Mouse (Mus musculus) intestine, embryonic 15.5 days (tissue): ENCODE results near the gene AI413582. TPM values are rescaled to one million over a fixed set of nuclear protein-coding genes. Genes with fewer than 3 reads are reported as not detected.

Experiments
- ATAC-seq: fragments of 200-750 bp; cut with Nextera tagmentation; 2 replicates; pipeline ENCODE4 v1.8.0; 2017; ENCODE audit warnings: moderate TSS enrichment, moderate library complexity
- H3K27ac ChIP-seq: fragments of 300-500 bp; sonication (generic); 2 replicates; pipeline ENCODE4 v1.5.1; 2015; ENCODE audit warnings: mild to moderate bottlenecking, inconsistent platforms
- H3K27me3 ChIP-seq: fragments of 300-500 bp; sonication (generic); replicated peaks from 2 replicates; pipeline ENCODE4 v1.6.1; 2015; ENCODE audit warnings: inconsistent platforms
- H3K36me3 ChIP-seq: fragments of 300-500 bp; sonication (generic); 2 replicates; pipeline ENCODE4 v1.6.1; 2015; ENCODE audit warnings: inconsistent platforms
- H3K4me1 ChIP-seq: fragments of 300-500 bp; sonication (generic); replicated peaks from 2 replicates; pipeline ENCODE4 v1.6.1; 2015; ENCODE audit warnings: inconsistent platforms
- H3K4me2 ChIP-seq: fragments of 300-500 bp; sonication (generic); replicated peaks from 2 replicates; pipeline ENCODE4 v1.6.1; 2015; ENCODE audit warnings: mild to moderate bottlenecking, inconsistent platforms
- H3K4me3 ChIP-seq: fragments of 300-500 bp; sonication (generic); replicated peaks from 2 replicates; pipeline ENCODE4 v1.5.1; 2015; ENCODE audit warnings: inconsistent platforms
- H3K9ac ChIP-seq: fragments of 300-500 bp; sonication (generic); 2 replicates; pipeline ENCODE4 v1.6.1; 2015; ENCODE audit warnings: inconsistent platforms
- H3K9me3 ChIP-seq: fragments of 300-500 bp; sonication (generic); 2 replicates; pipeline ENCODE4 v1.6.1; 2016; ENCODE audit warnings: inconsistent platforms
- WGBS: fragments of 180-500 bp; shearing (Covaris S2); methylation state at CpG from one replicate; pipeline ENCODE4 v1.1.7; 2015; 5-methylcytosine and 5-hydroxymethylcytosine counted together
- polyA plus RNA-seq: library from polyadenylated mRNA; unstranded; fragments of >200 nt; fragmentation: Nextera tagmentation; extraction: Ambion mirVana; gene quantifications from 2 replicates; pipeline ENCODE4 v1.2.1, GENCODE M21; 2015

AI413582 gene
- polyA plus RNA-seq, 1 experiment from 2014 or later: 29.7 TPM

GRCm38 (mm10) chr17:27575116-27575776, 9.7 kb upstream of the AI413582 start:
- H3K4me3 ChIP-seq: no peak overlapping the region
- no peak overlapping the region for H3K9ac ChIP-seq
- H3K9me3 ChIP-seq: no peaks in the 10 kb centered on the region
- H3K27ac ChIP-seq: no peak overlapping the region
- peaks cover 6% of the 10 kb centered on the region for H3K36me3 ChIP-seq
- H3K27me3 ChIP-seq: no peaks in the 10 kb centered on the region
- ATAC-seq: no peak
- no peak overlapping the region for H3K4me2 ChIP-seq
- 40% methylated on average over 10 of the region's 10 CpGs for WGBS
- H3K4me1 ChIP-seq: peaks cover 16% of the 10 kb centered on the region

- Histone ChIP-seq H3K27ac (no peak overlapping the region), H3K36me3 (peaks cover 2% of the 10 kb centered on the region; the same call in 1 of the 2 replicates), H3K4me3 (no peak overlapping the region), H3K9ac (no peak overlapping the region), H3K4me2 (no peak overlapping the region), H3K27me3 (no peaks in the 10 kb centered on the region), H3K4me1 (peaks cover 16% of the 10 kb centered on the region), H3K9me3 (no peaks in the 10 kb centered on the region)
- 85% methylated on average over 16 of the region's 16 CpGs for WGBS
- ATAC-seq: no peak
These were observed 9.0 kb upstream of the AI413582 start for GRCm38 (mm10) chr17:27574470-27575115.

GRCm38 (mm10) chr17:27573772-27574320, 8.3 kb upstream of the AI413582 start:
- no peak for ATAC-seq
- Histone ChIP-seq H3K4me2 (no peak overlapping the region), H3K9me3 (no peaks in the 10 kb centered on the region), H3K27ac (no peak overlapping the region), H3K27me3 (no peaks in the 10 kb centered on the region), H3K36me3 (no peaks in the 10 kb centered on the region), H3K9ac (no peak overlapping the region), H3K4me1 (peaks cover 16% of the 10 kb centered on the region), H3K4me3 (no peak overlapping the region)
- 87% methylated on average over 10 of the region's 10 CpGs for WGBS

- Histone ChIP-seq H3K27me3 (no peaks in the 10 kb centered on the region), H3K36me3 (no peaks in the 10 kb centered on the region), H3K4me2 (no peak overlapping the region), H3K9me3 (no peaks in the 10 kb centered on the region), H3K4me1 (peaks cover 14% of the 10 kb centered on the region), H3K9ac (no peak overlapping the region), H3K27ac (no peak overlapping the region), H3K4me3 (no peak overlapping the region)
- no peak for ATAC-seq
- 72% methylated on average over 8 of the region's 8 CpGs for WGBS
These were observed 5.8 kb upstream of the AI413582 start for GRCm38 (mm10) chr17:27571315-27571714.

GRCm38 (mm10) chr17:27568228-27568627, 2.7 kb upstream of the AI413582 start:
- H3K36me3 ChIP-seq: no peaks in the 10 kb centered on the region
- peaks cover 22% of the 10 kb centered on the region for H3K4me1 ChIP-seq
- H3K4me3 ChIP-seq: no peak overlapping the region
- no peaks in the 10 kb centered on the region for H3K9me3 ChIP-seq
- no peak for ATAC-seq
- no peak overlapping the region for H3K27ac ChIP-seq
- H3K27me3 ChIP-seq: no peaks in the 10 kb centered on the region
- no peak overlapping the region for H3K4me2 ChIP-seq
- WGBS: 87% methylated on average over 5 of the region's 5 CpGs
- H3K9ac ChIP-seq: no peak overlapping the region

- Histone ChIP-seq H3K4me1 (peaks cover 33% of the 10 kb centered on the region), H3K4me3 (peak overlapping the region; percentile 61), H3K4me2 (peak overlapping the region; percentile 89), H3K27ac (no peak overlapping the region), H3K27me3 (no peaks in the 10 kb centered on the region), H3K36me3 (no peaks in the 10 kb centered on the region), H3K9me3 (no peaks in the 10 kb centered on the region), H3K9ac (peak overlapping the region; percentile 66)
- peak; percentile 29; the same call in 1 of the 2 replicates for ATAC-seq
- 2% methylated on average over 13 of the region's 13 CpGs for WGBS
These were observed 349 bp upstream of the AI413582 start for GRCm38 (mm10) chr17:27565942-27566267.

GRCm38 (mm10) chr17:27564391-27565162, 979 bp downstream of the AI413582 start:
- H3K9me3 ChIP-seq: no peaks in the 10 kb centered on the region
- peak overlapping the region; percentile 55; the same call in 1 of the 2 replicates for H3K9ac ChIP-seq
- peaks cover 36% of the 10 kb centered on the region for H3K4me1 ChIP-seq
- H3K27ac ChIP-seq: peak overlapping the region; percentile 56; the same call in 1 of the 2 replicates
- peak overlapping the region; percentile 89 for H3K4me2 ChIP-seq
- no peaks in the 10 kb centered on the region for H3K36me3 ChIP-seq
- H3K27me3 ChIP-seq: no peaks in the 10 kb centered on the region
- peak overlapping the region; percentile 61 for H3K4me3 ChIP-seq
- WGBS: 12% methylated on average over 20 of the region's 20 CpGs
- peak; percentile 1; the same call in 1 of the 2 replicates for ATAC-seq

- Histone ChIP-seq H3K27me3 (no peaks in the 10 kb centered on the region), H3K9me3 (no peaks in the 10 kb centered on the region), H3K4me1 (peaks cover 39% of the 10 kb centered on the region), H3K27ac (no peak overlapping the region), H3K9ac (no peak overlapping the region), H3K4me3 (no peak overlapping the region), H3K36me3 (no peaks in the 10 kb centered on the region), H3K4me2 (no peak overlapping the region)
- no peak for ATAC-seq
- 55% methylated on average over 7 of the region's 7 CpGs for WGBS
These were observed 1.7 kb downstream of the AI413582 start for GRCm38 (mm10) chr17:27563771-27564244.

- WGBS: 48% methylated on average over 11 of the region's 11 CpGs
These were observed 3.6 kb downstream of the AI413582 start for GRCm38 (mm10) chr17:27561809-27562526.

GRCm38 (mm10) chr17:27560926-27561480, 4.6 kb downstream of the AI413582 start:
- H3K36me3 ChIP-seq: no peaks in the 10 kb centered on the region
- WGBS: 83% methylated on average over 13 of the region's 13 CpGs
- H3K9ac ChIP-seq: no peak overlapping the region
- peaks cover 38% of the 10 kb centered on the region for H3K4me1 ChIP-seq
- H3K27ac ChIP-seq: no peak overlapping the region
- no peaks in the 10 kb centered on the region for H3K27me3 ChIP-seq
- no peak overlapping the region for H3K4me3 ChIP-seq
- ATAC-seq: no peak
- H3K9me3 ChIP-seq: no peaks in the 10 kb centered on the region
- H3K4me2 ChIP-seq: no peak overlapping the region

More at GRCm38 (mm10) chr17:27561809-27562526, 3.6 kb downstream of the AI413582 start:
- no peaks in the 10 kb centered on the region for H3K9me3 ChIP-seq
- no peak overlapping the region for H3K9ac ChIP-seq
- H3K4me3 ChIP-seq: no peak overlapping the region
- no peak overlapping the region for H3K27ac ChIP-seq
- H3K36me3 ChIP-seq: no peaks in the 10 kb centered on the region
- H3K4me2 ChIP-seq: no peak overlapping the region
- peaks cover 47% of the 10 kb centered on the region for H3K4me1 ChIP-seq
- no peak for ATAC-seq
- H3K27me3 ChIP-seq: no peaks in the 10 kb centered on the region

GRCm38 (mm10) chr17:27559596-27559995, 6.0 kb downstream of the AI413582 start:
- peaks cover 37% of the 10 kb centered on the region for H3K4me1 ChIP-seq
- peak overlapping the region; percentile 83 for H3K4me2 ChIP-seq
- WGBS: 58% methylated on average over 12 of the region's 12 CpGs

More at GRCm38 (mm10) chr17:27559596-27559995, 6.0 kb downstream of the AI413582 start:
- no peak for ATAC-seq
- no peaks in the 10 kb centered on the region for H3K27me3 ChIP-seq
- H3K9me3 ChIP-seq: no peaks in the 10 kb centered on the region
- H3K27ac ChIP-seq: no peak overlapping the region
- H3K36me3 ChIP-seq: no peaks in the 10 kb centered on the region
- H3K9ac ChIP-seq: no peak overlapping the region
- peak overlapping the region; percentile 89; the same call in 1 of the 2 replicates for H3K4me3 ChIP-seq
